ENCODE assay signal across 8 mouse cellular contexts in genomic region chr8:125568421-125568850, GRCm38 (mm10). TPM values are rescaled to one million over a fixed set of nuclear protein-coding genes. Genes with fewer than 3 reads are reported as not detected.
A peak's percentile ranks its signal among the peaks of the same experiment; 100 is the strongest.
DNase-seq lines count a peak whose midpoint lies in the region; ATAC-seq and TF ChIP-seq lines count a peak whose summit lies in the region.

No protein-coding gene starts in this region.

- WGBS in liver, embryonic 14.5 days (ENCODE audit: insufficient replicate concordance): 2% methylated on average over 14 of the region's 14 CpGs

- H3K4me1 ChIP-seq in liver, embryonic 14.5 days (replicated peaks; ENCODE audit: control insufficient read depth in 2 of 2, insufficient read depth in 2 of 2, low read length in 1 of 2): 0 out of 4 replicates have a peak, but pooled peaks cover 0 to 3% of the 10 kb centered on the region in 2 experiments

- intact Hi-C loops in heart, postnatal 14 days (cut with DNase I): loop anchor here (2.0 to 5.0 kb wide), 7 partner anchors 54 to 384 kb away; no protein-coding TSS in a partner anchor

- no peaks in the 10 kb centered on the region for H3K9me3 ChIP-seq in liver, embryonic 14.5 days (ENCODE audit: control insufficient read depth, low read length)

- peaks cover 24% of the 10 kb centered on the region for H3K27me3 ChIP-seq in liver, embryonic 14.5 days (ENCODE audit: control insufficient read depth, insufficient read depth, low read length)

- no peak overlapping the region for H3K9ac ChIP-seq in liver, embryonic 14.5 days (replicated peaks)

- H3K4me2 ChIP-seq in liver, embryonic 14.5 days (ENCODE audit: low read depth): peak overlapping the region; percentile 77

- peak; percentile 58 for DNase-seq in embryo, embryonic 10 days (ENCODE audit: low spot score)
- no peak for DNase-seq in embryo, embryonic 10.5 days (ENCODE audit: low spot score)
- peak; percentile 23 for DNase-seq in 416B (ENCODE audit: low read depth)
- DNase-seq in c-Kit-positive CD71-negative TER-119-negative erythroid progenitor cells, embryonic 14.5 days (ENCODE audit: low read depth): peak; percentile 49
- DNase-seq in heart, postnatal 14 days: peak; percentile 31 to 36
- no peak for DNase-seq in liver, embryonic 14.5 days (ENCODE audit: low read depth in 3 of 3, low spot score in 3 of 3)
- DNase-seq in natural killer cell, adult 2 months (ENCODE audit: low spot score in 2 of 2): peak; percentile 27 to 61
- DNase-seq in testis, postnatal 14 days (ENCODE audit: low spot score): no peak

- TF ChIP-seq EP300 in liver, embryonic 14.5 days (IDR thresholded peaks at IDR 0.05; ENCODE audit: low read depth): no peak

- no peak overlapping the region for H3K27ac ChIP-seq in liver, embryonic 14.5 days

- peak overlapping the region; percentile 41 to 57 for H3K4me3 ChIP-seq in liver, embryonic 14.5 days (ENCODE audit: insufficient read depth in 1 of 2, low read depth in 2 of 2, low read length in 2 of 2)

- no peak for TF ChIP-seq CTCF in liver, embryonic 14.5 days (IDR thresholded peaks at IDR 0.05; ENCODE audit: low read depth)

- no peak for ATAC-seq in liver, embryonic 14.5 days (ENCODE audit: insufficient read depth)

- no peaks in the 10 kb centered on the region for H3K36me3 ChIP-seq in liver, embryonic 14.5 days (replicated peaks; ENCODE audit: control insufficient read depth, insufficient read depth, low read depth)

RNA-seq across cellular contexts. Expression of gene Sipa1l2, which starts 1.2 kb away (rescaled TPM):
- total RNA-seq in heart, postnatal 14 days (2021): 10 to 100 TPM; 46.6 to 48.3 TPM
- polyA plus RNA-seq in liver, embryonic 14.5 days (2012; rRNA removed): 0.64 and 0.69 TPM in 2 replicates
- 0.39 and 0.47 TPM in 2 replicates for polyA plus RNA-seq in liver, embryonic 14.5 days (2014; fragmentation: Nextera tagmentation; extraction: Ambion mirVana)

Comparison
In these comparisons a context has a peak if more than half of its experiments do, and no peak if none do; other contexts are left out.
1. DNase-seq: peak in embryo, embryonic 10 days (single experiment), 416B (single experiment), c-Kit-positive CD71-negative TER-119-negative erythroid progenitor cells, embryonic 14.5 days (single experiment), heart, postnatal 14 days (2 of 2) and natural killer cell, adult 2 months (2 of 2); none in embryo, embryonic 10.5 days (single experiment), liver, embryonic 14.5 days (0 of 3) and testis, postnatal 14 days (single experiment).